ENCODE assay signal across 17 mouse cellular contexts in the genomic region with DNA sequence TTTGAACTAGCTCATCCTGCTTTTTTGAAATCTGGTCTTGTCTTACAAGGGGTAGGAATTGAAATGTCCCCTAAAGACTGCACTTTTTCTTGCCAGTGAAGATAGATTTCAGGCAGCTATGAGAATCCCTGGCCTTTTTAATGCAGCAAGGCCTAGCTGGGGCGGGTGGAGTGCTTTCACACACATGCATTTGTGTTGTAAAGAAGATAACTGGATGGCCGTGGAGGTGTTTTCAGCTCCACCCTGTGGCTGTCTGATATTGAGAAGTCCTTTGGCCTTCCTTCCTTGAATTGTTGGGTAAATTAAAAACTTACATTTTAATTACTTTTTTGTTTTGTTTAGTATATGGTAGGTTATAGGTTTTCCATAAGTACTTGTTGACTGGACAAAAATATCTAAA. TPM values are rescaled to one million over a fixed set of nuclear protein-coding genes. Genes with fewer than 3 reads are reported as not detected.
DNase-seq lines count a peak whose midpoint lies in the region; ATAC-seq and TF ChIP-seq lines count a peak whose summit lies in the region.
"Had no signal": no experiment of that assay in that cellular context is flagged by ENCODE, and none has a peak within 500 bp of the region (broad histone marks: within the 10 kb centered on the region; RNA-seq: fewer than 3 reads in every experiment).

No protein-coding gene starts in this region.

- H3K4me1 ChIP-seq in E14TG2a.4 (replicated peaks; ENCODE audit: low read depth, low read length), result peaks cover 55% of the 10 kb centered on the region
- peaks cover 14% of the 10 kb centered on the region for H3K4me1 ChIP-seq in liver, postnatal 0 days (ENCODE audit: insufficient read depth)

- peak; percentile 31 for DNase-seq in CD4-positive, CD25-positive, alpha-beta regulatory T cell, adult 2 months (ENCODE audit: low read depth, low spot score)
- DNase-seq in liver, postnatal 0 days, result no peak
- no peak for DNase-seq in retina, postnatal 1 day
- DNase-seq in cerebellum, adult 11-12 months, result no peak
- DNase-seq in left cerebral cortex, postnatal 14 days (ENCODE audit: low spot score in 2 of 2), result no peak
- DNase-seq: adrenal gland, postnatal 25 days; cerebellum, adult 9-11 months had no signal

- intact Hi-C loops in left cerebral cortex, postnatal 14 days (cut with DNase I), result no loop called here

- H3K9me3 ChIP-seq in E14TG2a.4 (ENCODE audit: low read length), result no peaks in the 10 kb centered on the region
- no peaks in the 10 kb centered on the region for H3K9me3 ChIP-seq in liver, postnatal 0 days (ENCODE audit: low read length)
- H3K9me3 ChIP-seq: embryonic facial prominence, embryonic 13.5 days; hindbrain, embryonic 12.5 days; lung, embryonic 15.5 days; midbrain, embryonic 15.5 days had no signal

- H3K27ac ChIP-seq in liver, postnatal 0 days (ENCODE audit: low read depth), result no peak overlapping the region
- H3K27ac ChIP-seq: embryonic facial prominence, embryonic 13.5 days; hindbrain, embryonic 12.5 days; lung, embryonic 15.5 days; midbrain, embryonic 15.5 days had no signal

- H3K9ac ChIP-seq in liver, postnatal 0 days (replicated peaks), result no peak overlapping the region
- H3K9ac ChIP-seq: embryonic facial prominence, embryonic 13.5 days; hindbrain, embryonic 12.5 days; lung, embryonic 15.5 days; midbrain, embryonic 15.5 days had no signal

- 0 out of 2 replicates have a peak overlapping the region, but pooled peaks have one; percentile 23 for H3K4me3 ChIP-seq in E14TG2a.4 (replicated peaks; ENCODE audit: low read length)
- H3K4me3 ChIP-seq in liver, postnatal 0 days (ENCODE audit: low read depth, low read length), result no peak overlapping the region
- H3K4me3 ChIP-seq: embryonic facial prominence, embryonic 13.5 days; hindbrain, embryonic 12.5 days; lung, embryonic 15.5 days; midbrain, embryonic 15.5 days had no signal

- 44% methylated on average over 2 of the region's 2 CpGs for whole genome bisulfite sequencing in liver, postnatal 0 days (ENCODE audit: insufficient replicate concordance)

- ATAC-seq in CD4-positive, CD25-positive, alpha-beta regulatory T cell, adult 4 months, result no peak
- peak; percentile 74 for ATAC-seq in erythroid progenitor cell, adult 5-6 weeks (replicated peaks; ENCODE audit: low FRiP score, poor library complexity, severe bottlenecking)
- no peak for ATAC-seq in liver, postnatal 0 days
- ATAC-seq: activated CD4-positive, CD25-positive, alpha-beta regulatory T cell, adult 4 months; inflammation-experienced regulatory T-cells, adult 6 months; midbrain, embryonic 15.5 days had no signal

- peaks cover 77% of the 10 kb centered on the region for H3K36me3 ChIP-seq in E14TG2a.4 (ENCODE audit: insufficient read depth, low read length)
- peaks cover 19% of the 10 kb centered on the region for H3K36me3 ChIP-seq in liver, postnatal 0 days (replicated peaks; ENCODE audit: insufficient read depth, low read length)
- H3K36me3 ChIP-seq: hindbrain, embryonic 12.5 days had no signal

- no peak for TF ChIP-seq CTCF in E14TG2a.4 (conservative IDR thresholded peaks at IDR 0.05; ENCODE audit: low read length)
- TF ChIP-seq CTCF in liver, postnatal 0 days (IDR thresholded peaks at IDR 0.05; ENCODE audit: low read depth), result 0 out of 2 replicates have a peak, but pooled peaks have one; percentile 27

- TF ChIP-seq EP300 in liver, postnatal 0 days (IDR thresholded peaks at IDR 0.05; ENCODE audit: low read depth), result no peak

- H3K27me3 ChIP-seq in E14TG2a.4 (ENCODE audit: insufficient read depth, low read length), result no peaks in the 10 kb centered on the region
- no peaks in the 10 kb centered on the region for H3K27me3 ChIP-seq in liver, postnatal 0 days (ENCODE audit: insufficient read depth, low read length)
- H3K27me3 ChIP-seq: CH12.LX; embryonic facial prominence, embryonic 13.5 days; lung, embryonic 15.5 days had no signal

- H3K4me2 ChIP-seq in liver, postnatal 0 days (ENCODE audit: low read depth, low read length), result no peak overlapping the region
- H3K4me2 ChIP-seq: embryonic facial prominence, embryonic 13.5 days; hindbrain, embryonic 12.5 days; lung, embryonic 15.5 days; midbrain, embryonic 15.5 days had no signal

RNA-seq across cellular contexts. Expression of a gene that starts 5.4 kb away (rescaled TPM):
- polyA plus RNA-seq in CD4-positive, CD25-positive, alpha-beta regulatory T cell, adult 4 months (2017; shearing (Covaris generic)), result 10 to 100 TPM; 37.4 to 41.7 TPM
- 2.5 and 9.4 TPM in 2 replicates for total RNA-seq in erythroid progenitor cell, adult 5-6 weeks (2015; ENCODE audit: low replicate concordance)
- 7.3 and 19.4 TPM in 2 replicates for total RNA-seq in erythroid progenitor cell, adult 5-6 weeks (2017; ENCODE audit: low replicate concordance)
- polyA plus RNA-seq in liver, postnatal 0 days (2015; fragmentation: Nextera tagmentation; extraction: Ambion mirVana), result 24.5 and 27.1 TPM in 2 replicates
- total RNA-seq in left cerebral cortex, postnatal 14 days (2021), result 10 to 100 TPM; 44.3 to 46.0 TPM
